Mouse (Mus musculus): ENCODE measurements around the gene Txndc11. TPM values are rescaled to one million over a fixed set of nuclear protein-coding genes. Genes with fewer than 3 reads are reported as not detected.
A peak's percentile ranks its signal among the peaks of the same experiment; 100 is the strongest.

Txndc11 gene
- total and polyA plus RNA-seq, 3 experiments = 24.9 to 33.7 TPM; not detected in 1

DNA sequence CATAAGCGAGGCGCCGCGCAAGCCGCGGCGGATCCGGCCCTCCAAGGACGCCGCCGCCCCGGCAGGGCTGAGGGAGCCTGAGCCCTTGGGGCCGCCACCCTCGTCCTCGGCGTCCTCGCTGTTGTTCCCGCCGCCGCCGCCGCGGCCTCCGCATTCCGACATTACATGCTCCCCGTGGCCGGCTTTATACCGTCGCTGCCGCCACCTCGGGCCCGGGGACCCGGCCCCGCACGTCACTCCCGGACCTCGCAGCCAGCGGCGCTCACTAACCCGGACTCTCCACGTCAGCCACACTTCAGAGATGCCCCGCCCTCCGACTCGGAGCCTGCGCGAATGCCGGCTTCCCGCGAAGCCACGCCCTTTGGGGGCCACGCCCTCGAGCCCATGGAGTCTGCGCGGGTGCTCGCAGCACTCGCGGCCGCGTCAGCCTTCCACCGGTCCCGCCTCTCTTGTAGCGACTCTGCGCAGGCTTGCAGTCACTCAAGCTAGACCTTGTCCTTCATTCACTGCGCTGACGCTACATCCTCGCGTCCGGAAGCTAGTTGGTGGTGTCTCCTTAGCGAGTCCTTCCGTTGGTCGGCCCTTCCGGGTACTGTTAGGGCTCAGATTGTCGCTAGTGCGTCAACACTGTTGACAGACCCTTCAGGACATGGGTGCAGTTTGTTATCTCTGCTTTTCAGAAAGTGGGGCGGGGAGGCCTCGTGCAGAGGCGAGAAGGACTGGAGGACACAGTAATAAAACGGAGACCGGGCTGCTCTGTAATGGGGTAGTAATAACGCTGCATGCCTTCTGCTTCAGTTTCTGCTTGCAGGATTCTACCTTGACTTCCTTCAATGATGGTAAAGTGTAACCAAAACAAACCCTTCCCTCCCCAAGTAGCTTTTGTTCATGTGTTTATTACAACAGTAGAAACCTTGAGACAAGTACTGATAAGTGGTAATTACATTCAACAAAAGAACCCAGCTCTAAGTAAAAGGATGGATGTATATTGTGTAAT, at the start of gene Txndc11 (continued):
- no peak for TF ChIP-seq USF2 (IDR thresholded peaks at IDR 0.05; ENCODE audit: borderline replicate concordance in 1 of 2, insufficient read depth in 1 of 2, low read depth in 1 of 2, low read length in 2 of 2)
- TF ChIP-seq MAZ (IDR thresholded peaks at IDR 0.05; ENCODE audit: low read depth, low read length) = peak; percentile 83
- TF ChIP-seq CHD2 (IDR thresholded peaks at IDR 0.05; ENCODE audit: low read length) = no peak
- peak; percentile 64 for TF ChIP-seq GATA1 (IDR thresholded peaks at IDR 0.05; ENCODE audit: low read depth, low read length)
- TF ChIP-seq SIN3A (IDR thresholded peaks at IDR 0.05; ENCODE audit: low read length) = peak; percentile 96
- peak; percentile 82 for TF ChIP-seq NELFE (IDR thresholded peaks at IDR 0.05; ENCODE audit: low read depth, low read length)

DNA sequence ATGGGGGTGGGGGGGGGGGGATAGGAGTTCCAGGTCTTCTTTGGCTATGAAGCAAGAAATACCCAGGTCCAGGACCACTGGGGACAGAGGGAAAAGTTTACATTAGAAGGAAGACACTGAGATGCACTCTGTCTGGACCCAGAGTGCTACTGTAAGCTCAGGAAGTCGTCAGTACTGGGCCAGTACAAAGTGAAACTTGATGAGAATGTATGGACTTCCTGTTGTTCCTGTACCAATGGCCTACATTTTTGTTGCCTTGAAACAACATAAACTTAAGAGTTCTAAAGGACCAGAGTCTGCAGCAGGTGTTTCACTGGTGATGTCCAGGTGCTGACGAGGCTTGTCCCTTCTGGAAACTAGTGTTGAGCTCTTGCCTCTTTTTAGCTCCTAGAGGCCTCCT, 43.0 kb upstream of the Txndc11 start:
- no peak overlapping the region for H3K27ac ChIP-seq (ENCODE audit: control insufficient read depth, low read depth, low read length)
- TF ChIP-seq CTCF (IDR thresholded peaks at IDR 0.05 in 2 of 3, conservative IDR thresholded peaks at IDR 0.05 in 1 of 3; ENCODE audit: control insufficient read depth in 1 of 3, insufficient read depth in 1 of 3, low read depth in 2 of 3, low read length in 3 of 3, poor library complexity in 1 of 3, severe bottlenecking in 1 of 3) = no peak
- no peak for TF ChIP-seq USF1 (IDR thresholded peaks at IDR 0.05; ENCODE audit: low read depth, low read length)
- no peak for TF ChIP-seq NELFE (IDR thresholded peaks at IDR 0.05; ENCODE audit: low read depth, low read length)
- TF ChIP-seq JUND (IDR thresholded peaks at IDR 0.05; ENCODE audit: low read depth, low read length) = no peak
- no peak for TF ChIP-seq ZNF384 (IDR thresholded peaks at IDR 0.05; ENCODE audit: low read depth, low read length)
- no peak for TF ChIP-seq HCFC1 (IDR thresholded peaks at IDR 0.05; ENCODE audit: low read depth, low read length)
- TF ChIP-seq SMC3 (IDR thresholded peaks at IDR 0.05; ENCODE audit: low read depth, low read length) = no peak
- TF ChIP-seq ZKSCAN1 (IDR thresholded peaks at IDR 0.05; ENCODE audit: low read depth, low read length) = no peak
- TF ChIP-seq MAZ (IDR thresholded peaks at IDR 0.05; ENCODE audit: low read depth, low read length) = no peak
- no peak for TF ChIP-seq MEF2A (IDR thresholded peaks at IDR 0.05; ENCODE audit: extremely low read depth, insufficient replicate concordance, low read depth, low read length, poor library complexity, severe bottlenecking)
- TF ChIP-seq UBTF (IDR thresholded peaks at IDR 0.05; ENCODE audit: borderline replicate concordance, insufficient read depth, low read depth, low read length) = no peak
- TF ChIP-seq EP300 (IDR thresholded peaks at IDR 0.05; ENCODE audit: low read depth in 1 of 2, low read length in 2 of 2) = no peak
- no peak for TF ChIP-seq CHD1 (IDR thresholded peaks at IDR 0.05; ENCODE audit: low read depth, low read length)
- TF ChIP-seq SIN3A (IDR thresholded peaks at IDR 0.05; ENCODE audit: low read length) = no peak
- TF ChIP-seq ETS1 (IDR thresholded peaks at IDR 0.05; ENCODE audit: low read depth, low read length) = no peak
- DNase-seq (ENCODE audit: low read depth, low spot score) = no peak
- no peaks in the 10 kb centered on the region for H3K9me3 ChIP-seq (replicated peaks; ENCODE audit: insufficient read depth, low read length)
- 0 out of 2 replicates have a peak overlapping the region, but pooled peaks have one; percentile 19 for H3K9ac ChIP-seq (ENCODE audit: control insufficient read depth, low read depth, low read length, poor library complexity, severe bottlenecking)
- H3K4me1 ChIP-seq (ENCODE audit: control insufficient read depth in 1 of 2, insufficient read depth in 2 of 2, low read length in 2 of 2) = peaks cover 0 to 3% of the 10 kb centered on the region in 2 experiments; a peak in 1 of 4 replicates
- peaks cover 33% of the 10 kb centered on the region for H3K79me2 ChIP-seq (ENCODE audit: control insufficient read depth, insufficient read depth, low read length, poor library complexity)
- H3K27me3 ChIP-seq (ENCODE audit: control insufficient read depth in 1 of 2, insufficient read depth in 2 of 2, low read length in 2 of 2) = no peaks in the 10 kb centered on the region; a peak in 1 of 4 replicates
- H3K4me3 ChIP-seq (ENCODE audit: control insufficient read depth in 1 of 2, insufficient read depth in 1 of 2, low read depth in 2 of 2, low read length in 2 of 2) = peak overlapping the region; percentile 55 to 62
- peaks cover 2 to 3% of the 10 kb centered on the region in 2 experiments; a peak in 3 of 4 replicates for H3K36me3 ChIP-seq (ENCODE audit: control insufficient read depth in 1 of 2, insufficient read depth in 2 of 2, low read length in 2 of 2)
